Mouse (Mus musculus) granulocyte monocyte progenitor cell, adult 5-6 weeks (primary cell): ENCODE results near the gene Fgf18. TPM values are rescaled to one million over a fixed set of nuclear protein-coding genes. Genes with fewer than 3 reads are reported as not detected.

Source experiments
- ATAC-seq: replicated peaks from 2 replicates; pipeline ENCODE4 v1.8.0; 2016; ENCODE audit warnings: mild to moderate bottlenecking, moderate TSS enrichment, inconsistent platforms; ENCODE audit not compliant: poor library complexity, severe bottlenecking
- total RNA-seq, 2 experiments: library from RNA; stranded (forward) in 1 of 2; stranded (reverse) in 1 of 2; fragments of 200-712, 200-1000 nt in 1 of 2; fragments of >200 nt in 1 of 2; fragmentation: Nextera tagmentation in 1 of 2; gene quantifications; 2 replicates each; pipeline ENCODE4 v1.2.3; 2014 to 2017

The Fgf18 gene
- total RNA-seq, 2 experiments from 2014 or later: not detected

DNA sequence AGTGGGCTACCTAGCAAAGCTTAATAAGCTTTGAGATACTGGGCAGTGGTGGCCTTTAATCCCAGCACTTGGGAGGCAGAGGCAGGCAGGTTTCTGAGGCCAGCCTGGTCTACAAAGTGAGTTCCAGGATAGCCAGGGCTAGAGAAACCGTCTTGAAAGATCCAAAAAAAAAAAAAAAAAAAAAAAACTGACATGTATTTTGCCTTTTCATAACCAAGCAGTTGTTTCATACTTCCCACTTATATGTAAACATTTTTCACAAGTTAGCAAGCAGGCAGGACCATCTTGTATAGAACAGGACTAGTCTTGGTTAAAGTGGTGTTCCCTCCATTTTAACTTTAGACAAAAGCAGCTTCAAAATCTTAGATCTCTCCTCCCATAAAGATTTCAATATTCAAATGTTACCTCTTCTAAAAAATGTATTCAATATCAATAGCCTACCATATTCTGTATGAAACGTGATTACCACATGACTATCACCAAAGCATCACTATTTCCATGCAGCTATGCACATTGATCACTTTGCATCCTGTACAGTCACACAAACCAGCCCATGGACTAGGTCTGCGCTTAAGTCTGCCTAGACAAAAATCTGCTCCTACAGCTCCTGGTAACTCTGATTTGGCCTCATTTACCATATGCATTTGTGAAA, 4.1 kb upstream of the Fgf18 start:
- no peak for ATAC-seq

DNA sequence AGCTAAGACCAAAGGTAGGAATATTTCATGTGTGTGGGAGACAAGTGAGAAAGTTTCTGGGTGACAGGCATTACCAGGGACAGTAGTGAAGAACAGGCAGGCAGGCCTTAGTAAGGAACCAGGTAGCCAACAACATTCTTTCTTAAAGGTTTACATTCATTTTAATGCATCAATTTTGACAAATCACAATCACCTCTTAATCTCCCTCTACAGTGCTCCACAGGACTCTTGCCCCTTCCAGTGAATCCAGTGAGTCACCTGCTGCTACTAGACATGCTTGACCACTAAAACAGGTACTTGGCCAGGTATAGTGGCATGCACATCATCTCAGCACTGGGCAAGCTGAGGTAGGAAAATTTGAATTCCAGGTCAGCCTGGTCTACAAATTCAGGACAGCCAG, 3.2 kb upstream of the Fgf18 start:
- no peak for ATAC-seq

DNA sequence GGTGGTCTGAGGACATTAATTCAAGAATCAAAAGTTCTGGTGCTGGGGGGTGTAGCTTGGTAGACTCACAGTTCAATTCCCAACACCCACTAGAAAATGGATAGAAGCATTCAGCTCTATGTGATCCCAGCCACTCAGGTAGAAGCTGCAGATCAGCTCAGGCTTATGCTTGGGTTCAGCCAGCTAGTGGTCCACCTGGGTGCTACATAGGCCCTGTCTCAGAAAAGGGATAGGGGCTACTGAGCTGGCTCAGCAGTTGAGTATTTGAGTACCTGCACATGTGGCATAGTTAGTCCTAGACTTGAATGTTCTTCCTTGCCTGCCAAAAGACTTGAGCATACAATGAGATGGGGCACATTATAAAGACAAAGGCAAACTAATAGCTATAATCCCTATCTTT, 2.3 kb upstream of the Fgf18 start:
- no peak for ATAC-seq

DNA sequence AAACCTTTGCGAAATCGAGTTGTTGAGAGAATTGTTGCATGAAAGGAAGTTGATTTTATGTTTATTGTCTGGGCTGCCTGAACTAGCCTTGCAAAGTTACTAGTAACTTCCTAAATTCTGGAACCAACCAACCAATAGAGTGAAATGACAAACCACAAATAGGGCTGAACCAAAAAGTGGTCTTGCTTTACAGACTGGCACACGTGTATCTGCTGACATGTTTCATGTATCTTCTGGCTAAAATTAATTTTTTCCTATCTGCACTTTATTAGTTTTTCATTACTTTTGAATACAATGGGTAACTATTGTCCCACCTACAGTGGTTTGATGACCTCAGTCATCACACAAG, 1.9 kb upstream of the Fgf18 start:
- ATAC-seq: peak; percentile 62

GRCm38 (mm10) chr11:33148338-33149087, 1.3 kb upstream of the Fgf18 start:
- peak; percentile 58 for ATAC-seq

GRCm38 (mm10) chr11:33147572-33148337, 555 bp upstream of the Fgf18 start:
- peak; percentile 18 for ATAC-seq

DNA sequence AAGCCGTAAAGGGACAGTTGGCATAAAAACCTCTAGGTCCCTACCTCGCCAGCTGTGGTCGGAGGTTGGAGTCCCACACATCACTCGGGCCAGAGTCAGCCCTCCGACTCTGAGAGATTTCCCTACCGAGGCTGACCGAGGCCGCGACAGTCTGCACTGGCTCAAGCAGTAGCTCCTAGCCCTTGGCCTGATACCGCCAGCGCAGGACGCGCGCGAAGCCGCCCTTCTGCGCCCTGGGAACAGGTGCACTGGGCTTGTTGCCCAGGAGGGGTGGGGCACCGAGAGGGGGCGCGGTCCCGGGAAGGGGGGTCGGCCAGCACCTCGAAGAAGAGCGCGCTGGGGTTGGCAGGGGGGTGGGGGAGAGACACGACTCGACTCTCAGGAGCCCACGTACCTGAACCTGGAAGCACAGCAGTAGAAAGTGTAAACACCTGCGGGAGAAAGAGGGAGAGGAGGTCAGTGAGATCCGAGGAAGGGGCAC, 509 bp downstream of the Fgf18 start:
- no peak for ATAC-seq

GRCm38 (mm10) chr11:33146143-33146497, 1.1 kb downstream of the Fgf18 start:
- no peak for ATAC-seq

- no peak for ATAC-seq
Observed at GRCm38 (mm10) chr11:33145201-33146142, 1.7 kb downstream of the Fgf18 start.

DNA sequence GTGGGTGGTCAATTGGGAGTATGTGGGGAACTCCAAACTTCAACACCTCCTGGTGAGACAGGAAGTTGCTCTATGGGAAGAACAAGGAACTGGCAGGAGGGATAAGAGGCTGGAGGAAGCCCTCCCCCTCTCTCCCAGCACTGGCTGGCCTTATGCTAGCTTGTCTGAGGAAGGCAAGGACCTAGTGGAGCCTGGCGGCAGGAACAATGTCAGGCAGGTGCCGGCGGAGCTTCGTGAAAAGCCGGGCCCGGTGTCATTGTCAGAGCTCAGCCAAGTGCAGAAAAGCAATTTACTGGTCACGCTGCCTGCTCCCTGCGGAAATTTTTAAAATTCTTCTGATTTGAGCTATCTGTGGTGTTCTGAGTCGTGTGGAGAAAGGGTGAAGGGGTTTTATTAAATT, 3.3 kb downstream of the Fgf18 start:
- ATAC-seq: no peak

DNA sequence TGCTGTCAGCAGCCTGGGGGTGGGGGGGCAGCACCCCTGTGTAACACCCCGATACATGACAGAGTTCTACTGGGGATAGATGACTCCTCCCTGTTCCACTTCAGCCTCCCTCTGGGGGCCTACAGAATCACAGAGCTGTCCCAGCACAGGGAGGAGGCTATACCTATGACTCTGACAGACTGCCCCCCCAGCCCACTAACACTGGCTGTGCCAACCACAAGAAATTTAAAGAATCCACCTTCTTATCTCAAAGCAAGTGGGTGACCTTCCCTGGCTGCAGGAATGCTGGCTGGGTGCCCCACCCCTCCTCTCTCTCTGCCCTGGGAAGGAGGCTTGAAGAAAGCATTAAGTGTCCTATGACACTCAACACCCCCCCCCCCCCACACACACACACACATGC, 4.4 kb downstream of the Fgf18 start:
- no peak for ATAC-seq

DNA sequence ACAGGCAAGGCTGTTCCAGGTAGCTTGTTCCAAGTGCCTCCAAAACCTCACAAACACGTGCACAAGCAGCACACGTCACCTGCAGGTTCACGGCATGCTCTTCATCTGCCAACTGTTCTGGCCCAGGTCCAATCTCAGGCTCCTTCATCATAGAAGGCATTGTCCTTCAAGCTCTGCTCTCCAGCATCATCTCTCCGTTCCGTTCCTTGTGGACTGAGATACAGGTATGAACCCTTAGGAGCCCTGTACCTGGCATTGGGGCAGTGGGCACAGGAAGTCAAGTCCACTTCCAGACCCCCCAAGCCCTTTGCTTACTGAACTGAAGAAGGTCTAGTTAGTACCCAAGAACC, 7.1 kb downstream of the Fgf18 start:
- no peak for ATAC-seq

GRCm38 (mm10) chr11:33139458-33140110, 7.6 kb downstream of the Fgf18 start:
- ATAC-seq: no peak

- no peak for ATAC-seq
Observed at GRCm38 (mm10) chr11:33138686-33139085, 8.5 kb downstream of the Fgf18 start.

DNA sequence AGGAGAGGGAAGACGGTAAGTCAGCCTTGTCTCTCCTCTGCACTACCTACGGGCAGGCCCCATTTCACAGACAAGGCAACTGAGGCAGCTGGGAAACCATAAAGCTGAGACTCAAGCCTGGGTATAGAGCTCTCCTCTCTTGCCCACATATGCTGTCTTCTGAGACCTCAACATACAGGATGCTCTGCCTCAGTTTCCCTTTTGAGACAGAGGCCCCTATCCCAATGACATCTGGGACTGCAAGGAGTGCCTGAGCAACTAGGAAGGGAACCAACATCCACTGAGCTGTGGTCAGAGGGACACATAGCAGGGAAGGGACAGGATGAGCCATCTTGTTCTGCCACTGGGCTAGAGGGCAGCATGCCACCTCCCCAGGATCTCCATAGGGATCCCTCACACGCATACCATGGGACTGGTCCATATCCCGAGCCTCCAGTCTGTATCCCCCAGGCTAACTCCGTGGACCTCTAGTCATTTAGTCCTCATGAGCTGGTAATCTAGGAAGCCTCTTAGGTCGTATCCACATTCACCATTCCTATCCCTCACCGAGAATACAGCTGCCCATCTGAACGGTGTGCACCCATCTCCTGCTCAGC, 12.7 kb downstream of the Fgf18 start:
- ATAC-seq: no peak

GRCm38 (mm10) chr11:33132619-33133338, 14.4 kb downstream of the Fgf18 start:
- no peak for ATAC-seq

- peak; percentile 67 for ATAC-seq
Observed at GRCm38 (mm10) chr11:33127058-33127457, 20.1 kb downstream of the Fgf18 start.

GRCm38 (mm10) chr11:33122575-33123268, 24.5 kb downstream of the Fgf18 start:
- no peak for ATAC-seq
